Mouse (Mus musculus) myocyte (in vitro differentiated cells): ENCODE measurements around the gene Acot3. TPM values are rescaled to one million over a fixed set of nuclear protein-coding genes. Genes with fewer than 3 reads are reported as not detected.
"Not testable (repeated sequence)": the region's sequence is repeated elsewhere in the genome, so short reads cannot be mapped to it uniquely, and the experiment has no call there.

Experiments used
- H3K27me3 ChIP-seq: one replicate; pipeline ENCODE4 v1.6.1; 2011; ENCODE audit not compliant: control insufficient read depth, insufficient read depth, insufficient read length
- H3K36me3 ChIP-seq: one replicate; pipeline ENCODE4 v1.6.1; 2011; ENCODE audit not compliant: control insufficient read depth, insufficient read depth
- H3K4me2 ChIP-seq: one replicate; pipeline ENCODE4 v1.6.1; 2011; ENCODE audit warnings: low read depth, control low read depth
- H3K4me3 ChIP-seq: one replicate; pipeline ENCODE4 v1.5.1; 2011; ENCODE audit warnings: mild to moderate bottlenecking, control low read depth, moderate library complexity
- H3K79me2 ChIP-seq: one replicate; pipeline ENCODE4 v1.6.1; 2011; ENCODE audit not compliant: control insufficient read depth, insufficient read depth
- H3ac ChIP-seq: one replicate; pipeline ENCODE4 v1.6.1; 2011; ENCODE audit not compliant: control insufficient read depth, insufficient read length
- CEBPB ChIP-seq: IDR thresholded peaks from 2 replicates; pipeline ENCODE4 v1.6.1; 2011; ENCODE audit warnings: mild to moderate bottlenecking, moderate library complexity; ENCODE audit not compliant: poor library complexity, insufficient read depth, severe bottlenecking
- E2F4 ChIP-seq: IDR thresholded peaks from one replicate; pipeline ENCODE4 v1.6.1; 2011; ENCODE audit warnings: mild to moderate bottlenecking, control low read depth, moderate library complexity; ENCODE audit not compliant: insufficient read depth
- MAX ChIP-seq: IDR thresholded peaks from one replicate; pipeline ENCODE4 v1.6.1; 2011; ENCODE audit warnings: low read depth, mild to moderate bottlenecking, control low read depth
- MYOD1 ChIP-seq, 3 experiments: IDR thresholded peaks; one replicate each; pipeline ENCODE4 v1.6.1; 2011; ENCODE audit warnings: control low read depth in 2 of 3, low read depth in 2 of 3, mild to moderate bottlenecking in 2 of 3, moderate library complexity in 1 of 3; ENCODE audit not compliant: insufficient read length in 2 of 3, control insufficient read depth in 1 of 3
- MYOG ChIP-seq, 3 experiments: IDR thresholded peaks; one replicate each; pipeline ENCODE4 v1.6.1; 2011; ENCODE audit warnings: control low read depth in 2 of 3, low read depth in 2 of 3, mild to moderate bottlenecking in 2 of 3; ENCODE audit not compliant: insufficient read length in 2 of 3, control insufficient read depth in 1 of 3, insufficient read depth in 1 of 3
- POLR2A ChIP-seq: IDR thresholded peaks from one replicate; pipeline ENCODE4 v1.6.1; 2011; ENCODE audit warnings: low read depth, mild to moderate bottlenecking, control low read depth, moderate library complexity; ENCODE audit not compliant: insufficient read length
- POLR2AphosphoS2 ChIP-seq: IDR thresholded peaks from one replicate; pipeline ENCODE4 v1.6.1; 2011; ENCODE audit warnings: low read depth, control low read depth; ENCODE audit not compliant: insufficient read length
- REST ChIP-seq: IDR thresholded peaks from one replicate; pipeline ENCODE4 v1.6.1; 2011; ENCODE audit warnings: mild to moderate bottlenecking, control low read depth, moderate library complexity; ENCODE audit not compliant: insufficient read depth, insufficient read length
- SRF ChIP-seq: IDR thresholded peaks from one replicate; pipeline ENCODE4 v1.6.1; 2011; ENCODE audit warnings: low read depth; ENCODE audit not compliant: control insufficient read depth, insufficient read length
- TCF12 ChIP-seq: IDR thresholded peaks from one replicate; pipeline ENCODE4 v1.6.1; 2011; ENCODE audit warnings: mild to moderate bottlenecking, control low read depth; ENCODE audit not compliant: poor library complexity, insufficient read depth, severe bottlenecking
- TCF3 ChIP-seq: IDR thresholded peaks from one replicate; pipeline ENCODE4 v1.6.1; 2011; ENCODE audit warnings: low read depth, control low read depth; ENCODE audit not compliant: insufficient read length
- USF1 ChIP-seq: IDR thresholded peaks from one replicate; pipeline ENCODE4 v1.6.1; 2011; ENCODE audit warnings: low read depth, mild to moderate bottlenecking, control low read depth, moderate library complexity
- polyA plus RNA-seq: library from polyadenylated mRNA; unstranded; fragments of >200 nt; fragmentation: generic; extraction: Trizol; gene quantifications from one replicate; pipeline ENCODE4 v1.2.1, GENCODE M21; 2012; ENCODE audit warnings: missing spikeins

Acot3 gene
- polyA plus RNA-seq, 1 experiment: not detected

- H3K4me3 ChIP-seq: no peak overlapping the region
- H3ac ChIP-seq: no peak overlapping the region
- no peak overlapping the region for H3K4me2 ChIP-seq
- H3K27me3 ChIP-seq: no peaks in the 10 kb centered on the region
- no peaks in the 10 kb centered on the region for H3K36me3 ChIP-seq
- no peaks in the 10 kb centered on the region for H3K79me2 ChIP-seq
- TF ChIP-seq CEBPB (no peak), MYOD1 (IDR thresholded peaks at IDR 0.05; ENCODE audit: control insufficient read depth in 1 of 3, insufficient read length in 2 of 3, low read depth in 2 of 3) (no peak), E2F4 (no peak), POLR2A (no peak), REST (no peak), USF1 (no peak), TCF3 (no peak), MAX (no peak), MYOG (IDR thresholded peaks at IDR 0.05; ENCODE audit: control insufficient read depth in 1 of 3, insufficient read depth in 1 of 3, insufficient read length in 2 of 3, low read depth in 2 of 3) (no peak), POLR2AphosphoS2 (no peak), TCF12 (no peak), SRF (no peak)
Measured at GRCm38 (mm10) chr12:84099605-84100004, 47.7 kb downstream of the Acot3 start.

GRCm38 (mm10) chr12:84100071-84100470 is 48.1 kb downstream of the Acot3 start:
- H3K4me3 ChIP-seq: peak overlapping the region; percentile 14
- TF ChIP-seq USF1 (no peak), TCF3 (no peak), E2F4 (no peak), REST (no peak), TCF12 (no peak), MYOG (IDR thresholded peaks at IDR 0.05; ENCODE audit: control insufficient read depth in 1 of 3, insufficient read depth in 1 of 3, insufficient read length in 2 of 3, low read depth in 2 of 3) (no peak), SRF (no peak), MYOD1 (IDR thresholded peaks at IDR 0.05; ENCODE audit: control insufficient read depth in 1 of 3, insufficient read length in 2 of 3, low read depth in 2 of 3) (no peak), POLR2AphosphoS2 (no peak), POLR2A (no peak), MAX (no peak), CEBPB (no peak)
- no peaks in the 10 kb centered on the region for H3K27me3 ChIP-seq
- no peak overlapping the region for H3ac ChIP-seq
- no peaks in the 10 kb centered on the region for H3K79me2 ChIP-seq
- no peaks in the 10 kb centered on the region for H3K36me3 ChIP-seq
- H3K4me2 ChIP-seq: peak overlapping the region; percentile 61

GRCm38 (mm10) chr12:84100604-84101492 is 48.9 kb downstream of the Acot3 start, which contains the start of gene Acot6:
Acot6 (plus strand) TSS chr12:84100654.
- not testable (repeated sequence) for H3K27me3 ChIP-seq, H3K79me2 ChIP-seq, H3K36me3 ChIP-seq
- peak in 1 of 3 experiments; percentile 17 for TF ChIP-seq MYOD1 (IDR thresholded peaks at IDR 0.05; ENCODE audit: control insufficient read depth in 1 of 3, insufficient read length in 2 of 3, low read depth in 2 of 3)
- TF ChIP-seq USF1: peak; percentile 53
- Histone ChIP-seq H3K4me2 (peak within 1 kb of the TSS; percentile 61), H3K4me3 (peak within 1 kb of the TSS; percentile 14), H3ac (peak within 1 kb of the TSS; percentile 22)

GRCm38 (mm10) chr12:84101493-84101845 is 49.5 kb downstream of the Acot3 start:
- TF ChIP-seq E2F4: no peak
- no peak for TF ChIP-seq MYOD1 (IDR thresholded peaks at IDR 0.05; ENCODE audit: control insufficient read depth in 1 of 3, insufficient read length in 2 of 3, low read depth in 2 of 3)
- H3ac ChIP-seq: peak overlapping the region; percentile 22
- no peaks in the 10 kb centered on the region for H3K79me2 ChIP-seq
- peak overlapping the region; percentile 61 for H3K4me2 ChIP-seq
- no peaks in the 10 kb centered on the region for H3K27me3 ChIP-seq
- no peaks in the 10 kb centered on the region for H3K36me3 ChIP-seq
- H3K4me3 ChIP-seq: no peak overlapping the region

GRCm38 (mm10) chr12:84107012-84107411 is 55.1 kb downstream of the Acot3 start:
- Histone ChIP-seq H3K4me3 (no peak overlapping the region), H3K27me3 (no peaks in the 10 kb centered on the region), H3ac (no peak overlapping the region), H3K4me2 (no peak overlapping the region), H3K36me3 (no peaks in the 10 kb centered on the region), H3K79me2 (no peaks in the 10 kb centered on the region)
- no peak for TF ChIP-seq POLR2A
- TF ChIP-seq USF1: no peak
- TF ChIP-seq E2F4: no peak
- TF ChIP-seq CEBPB: no peak
- no peak for TF ChIP-seq MYOD1 (IDR thresholded peaks at IDR 0.05; ENCODE audit: control insufficient read depth in 1 of 3, insufficient read length in 2 of 3, low read depth in 2 of 3)
- no peak for TF ChIP-seq POLR2AphosphoS2
- no peak for TF ChIP-seq TCF3
- TF ChIP-seq REST: no peak
- no peak for TF ChIP-seq TCF12
- no peak for TF ChIP-seq MYOG (IDR thresholded peaks at IDR 0.05; ENCODE audit: control insufficient read depth in 1 of 3, insufficient read depth in 1 of 3, insufficient read length in 2 of 3, low read depth in 2 of 3)
- TF ChIP-seq MAX: no peak
- no peak for TF ChIP-seq SRF
